Mouse (Mus musculus) kidney, postnatal 36 days (tissue): ENCODE measurements around the gene Tst.

ENCODE experiments used
- DNase-seq, 2 experiments: peaks; one replicate each; pipeline ENCODE4 v3.0.0; 2021 to 2022; ENCODE audit warnings: mixed read lengths in 2 of 2

The Tst gene

DNA sequence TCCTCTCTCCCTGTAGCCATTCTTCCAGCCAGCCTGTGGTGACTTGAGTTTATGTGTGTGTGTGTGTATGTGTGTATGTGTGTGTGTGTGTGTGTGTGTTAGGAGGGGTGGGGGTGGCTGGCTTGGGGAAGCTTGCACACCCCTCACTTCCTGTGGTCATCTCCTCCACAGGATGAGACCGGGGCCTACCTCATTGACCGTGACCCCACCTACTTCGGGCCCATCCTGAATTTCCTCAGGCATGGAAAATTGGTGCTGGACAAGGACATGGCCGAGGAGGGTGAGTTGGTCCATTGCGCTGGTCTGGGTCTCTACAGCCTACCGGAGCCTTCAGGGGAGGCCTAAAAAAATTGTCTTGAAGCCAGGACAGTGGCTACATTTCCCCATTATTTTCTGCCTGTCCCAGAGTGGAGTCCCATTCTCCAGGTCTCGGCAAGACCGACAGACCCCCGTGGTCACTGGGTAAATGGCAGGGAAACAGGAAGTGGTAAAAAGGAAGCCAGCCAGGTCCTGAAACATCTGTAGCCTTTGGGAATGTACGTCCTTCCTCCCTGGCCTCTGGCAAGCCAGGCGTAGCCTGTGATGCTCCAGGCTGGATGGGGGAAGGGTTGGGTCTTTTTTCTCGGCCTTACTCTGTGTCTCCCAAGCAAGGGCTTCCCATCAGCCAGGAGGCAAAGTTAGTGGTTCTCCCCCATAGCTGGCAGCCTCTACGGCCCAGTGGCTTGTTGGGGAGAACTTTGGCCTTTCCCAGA lies 24.3 kb upstream of the Tst start:
- peak; percentile 58 for DNase-seq

DNA sequence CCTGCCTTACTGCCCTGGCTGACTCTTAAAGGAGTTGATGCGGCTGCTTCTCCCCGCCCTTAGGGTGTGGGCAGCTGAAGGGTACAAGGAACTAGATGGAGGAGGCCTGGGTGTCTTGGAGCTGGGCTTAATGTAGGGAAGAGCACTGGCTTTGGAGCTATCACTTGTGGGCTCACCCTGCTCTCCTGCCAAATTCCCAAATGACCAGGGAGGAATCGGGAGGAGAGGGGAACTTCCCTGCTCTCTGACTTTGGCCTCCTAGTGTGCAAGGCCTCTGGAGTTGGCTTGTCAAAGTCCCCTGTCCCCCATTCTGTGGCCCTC lies 23.4 kb upstream of the Tst start:
- DNase-seq = no peak

DNA sequence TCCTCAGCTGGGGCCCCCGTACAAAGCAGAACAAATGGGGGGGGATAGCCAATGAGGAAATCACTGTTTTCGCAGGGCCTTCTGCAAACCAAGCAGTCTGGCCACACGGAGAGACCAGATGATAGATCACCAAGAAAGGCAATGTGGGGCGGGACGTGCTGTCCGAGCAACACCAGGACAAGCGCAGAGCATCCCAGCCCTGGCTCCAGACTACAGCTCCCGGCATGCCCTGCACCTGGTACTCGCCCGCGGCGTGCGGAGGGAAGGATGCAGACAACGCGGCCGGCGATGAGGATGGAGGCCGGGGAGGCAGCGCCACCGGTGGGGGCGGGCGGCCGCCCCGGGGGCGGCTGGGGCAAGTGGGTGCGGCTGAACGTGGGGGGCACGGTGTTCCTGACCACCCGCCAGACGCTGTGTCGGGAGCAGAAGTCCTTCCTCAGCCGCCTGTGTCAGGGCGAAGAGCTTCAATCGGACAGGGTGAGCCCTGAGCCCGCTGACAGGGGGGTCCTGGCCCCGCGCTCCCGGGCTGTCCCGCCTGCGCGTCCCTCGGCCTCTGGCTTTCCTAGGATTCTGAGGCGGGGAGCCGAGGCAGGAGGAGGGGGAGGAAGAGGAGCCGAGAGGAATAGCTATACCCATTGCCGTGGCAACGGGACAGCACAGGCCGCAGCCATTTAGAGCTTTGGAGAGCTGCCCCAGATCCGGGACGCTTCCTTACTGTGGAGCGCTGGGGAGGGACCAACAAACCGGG lies 22.9 kb upstream of the Tst start, which contains the start of gene Kctd17:
Kctd17 (plus strand) TSS at position 174 of the 748 bp plus-strand sequence.
- DNase-seq = peak; percentile 81 to 89

DNA sequence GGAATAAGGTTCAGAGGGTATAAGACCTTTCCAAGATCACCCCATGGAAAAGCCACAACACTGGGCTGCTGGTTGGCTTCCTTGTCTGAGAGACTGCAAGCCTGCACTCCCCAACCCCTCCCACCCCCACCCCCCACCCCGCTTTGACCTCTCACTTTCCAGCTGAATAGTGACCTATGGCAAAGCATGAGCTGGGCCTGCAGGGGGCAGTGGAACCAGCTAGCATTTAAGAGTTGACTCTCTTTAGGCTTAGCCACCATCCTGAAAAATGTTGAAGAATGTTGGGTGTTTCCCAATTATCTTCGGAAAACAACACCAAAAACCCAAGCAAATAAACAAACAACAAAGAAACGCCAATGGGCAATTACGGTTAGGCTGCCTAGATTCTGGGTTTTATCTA lies 19.5 kb upstream of the Tst start:
- no peak for DNase-seq

GRCm38 (mm10) chr15:78424507-78424906 lies 18.8 kb upstream of the Tst start:
- DNase-seq = peak; percentile 88 to 90

GRCm38 (mm10) chr15:78422046-78422956 lies 16.6 kb upstream of the Tst start:
- peak; percentile 78 to 93 for DNase-seq

- DNase-seq = no peak
Observed at GRCm38 (mm10) chr15:78420395-78420794, 14.7 kb upstream of the Tst start.

DNA sequence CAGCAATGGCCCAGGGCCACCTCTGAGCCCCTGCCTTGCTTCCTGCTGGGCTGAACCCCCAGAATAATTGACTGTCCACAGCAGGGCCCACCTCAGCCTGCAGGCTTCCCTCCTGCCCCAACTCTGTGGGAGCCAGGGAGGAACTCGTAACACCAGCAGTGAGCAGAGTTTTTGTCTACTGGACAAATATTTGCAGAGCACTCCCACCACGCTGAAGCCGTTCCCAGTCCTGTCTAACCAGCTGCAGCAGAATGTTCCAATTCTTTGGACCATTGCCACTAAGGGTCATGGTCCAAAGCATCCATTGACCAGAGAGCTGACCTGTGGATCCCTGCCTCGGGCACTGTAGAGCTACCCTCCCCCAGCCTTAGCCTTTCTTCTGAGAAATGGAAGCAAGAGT lies 11.2 kb upstream of the Tst start:
- DNase-seq = peak; percentile 83 to 94

DNA sequence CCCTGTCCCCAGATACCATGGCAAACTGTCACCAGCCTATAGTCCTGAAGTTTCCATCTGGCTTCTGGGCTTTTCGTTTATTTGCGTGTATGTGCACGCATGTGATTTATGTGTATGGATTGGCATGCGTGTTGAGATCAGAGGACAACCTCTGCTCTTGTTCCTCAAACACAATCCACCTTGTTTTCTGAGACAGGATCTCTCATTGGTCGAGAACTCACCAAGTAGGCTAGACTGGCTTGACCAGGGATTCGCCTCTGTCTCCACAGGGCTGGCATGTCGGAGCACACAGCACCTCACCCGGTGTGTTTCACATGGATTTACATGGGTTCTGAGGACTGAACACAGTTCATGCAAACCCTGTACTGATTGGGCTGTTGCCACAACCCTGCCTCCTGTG lies 8.4 kb upstream of the Tst start:
- no peak for DNase-seq

GRCm38 (mm10) chr15:78413719-78414117 lies 8.0 kb upstream of the Tst start:
- no peak for DNase-seq

- DNase-seq = no peak
Observed at GRCm38 (mm10) chr15:78413083-78413718, 7.5 kb upstream of the Tst start.

DNA sequence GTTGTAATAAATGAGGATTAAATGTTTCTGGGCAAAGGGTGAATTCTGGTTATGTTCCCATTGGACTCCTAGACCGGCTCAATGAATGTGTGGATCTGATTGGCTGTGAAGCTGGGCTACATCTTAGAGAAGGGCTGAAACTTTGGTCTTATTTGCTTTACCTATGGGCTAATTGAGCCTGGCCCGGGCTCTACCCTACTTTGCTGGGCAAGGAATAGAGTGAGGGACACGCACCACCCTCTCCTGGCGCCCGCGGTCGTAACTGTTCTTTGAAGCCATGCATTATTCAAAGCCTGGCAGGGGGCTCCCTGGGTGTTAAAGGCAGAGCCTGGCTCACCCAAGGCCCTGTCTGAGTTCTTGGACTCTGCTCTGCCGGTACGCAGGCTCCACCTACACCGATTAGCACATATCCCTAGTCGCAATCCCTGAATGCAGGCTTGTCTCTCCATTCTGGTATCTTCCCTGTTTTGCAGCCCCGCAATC lies 3.9 kb upstream of the Tst start:
- DNase-seq = peak; percentile 76 to 81

- DNase-seq = peak; percentile 93
Observed at GRCm38 (mm10) chr15:78406293-78406934, 707 bp upstream of the Tst start, which contains the start of gene Mpst. Gene Mpst, plus strand, starts transcription at chr15:78406416.

DNA sequence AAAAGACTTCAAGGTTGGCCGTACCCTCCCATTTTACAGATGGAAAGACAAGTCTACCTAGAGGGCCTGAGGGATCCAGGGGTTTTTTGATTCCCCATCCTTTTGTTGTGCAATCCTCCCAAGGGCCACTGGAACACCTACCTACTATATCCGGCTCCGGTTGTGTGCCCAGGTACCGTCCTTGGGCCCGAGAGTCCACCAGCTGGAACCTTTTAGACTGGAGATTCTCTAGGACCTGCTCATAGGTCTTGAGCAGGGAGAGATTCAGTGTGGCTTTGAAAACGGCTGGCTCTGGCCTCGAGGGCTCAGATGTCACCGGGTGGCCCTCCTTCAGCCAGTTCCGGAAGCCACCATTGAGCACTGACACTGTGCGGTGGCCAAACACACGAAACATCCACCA lies 609 bp downstream of the Tst start:
- DNase-seq = no peak

DNA sequence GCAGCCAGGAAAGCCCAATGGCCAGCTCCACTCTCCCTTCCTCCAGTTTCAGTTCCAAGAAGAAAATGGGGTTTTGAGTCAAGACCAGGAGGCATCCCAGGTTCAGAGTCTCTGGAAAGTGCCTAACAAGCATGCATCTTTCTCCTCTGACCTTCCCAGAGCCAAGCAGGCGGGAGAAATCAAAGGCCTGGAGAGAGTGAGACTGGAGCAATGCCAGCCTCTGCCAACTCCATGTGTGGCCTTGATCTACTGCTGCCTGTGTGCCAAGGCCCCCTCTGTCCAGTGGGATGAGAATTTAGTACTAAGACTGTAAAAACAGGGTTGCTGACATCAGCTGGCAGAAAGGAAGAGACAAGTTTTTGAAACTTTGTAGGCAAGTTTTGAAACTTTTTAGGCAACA lies 1.8 kb downstream of the Tst start:
- peak; percentile 88 for DNase-seq

DNA sequence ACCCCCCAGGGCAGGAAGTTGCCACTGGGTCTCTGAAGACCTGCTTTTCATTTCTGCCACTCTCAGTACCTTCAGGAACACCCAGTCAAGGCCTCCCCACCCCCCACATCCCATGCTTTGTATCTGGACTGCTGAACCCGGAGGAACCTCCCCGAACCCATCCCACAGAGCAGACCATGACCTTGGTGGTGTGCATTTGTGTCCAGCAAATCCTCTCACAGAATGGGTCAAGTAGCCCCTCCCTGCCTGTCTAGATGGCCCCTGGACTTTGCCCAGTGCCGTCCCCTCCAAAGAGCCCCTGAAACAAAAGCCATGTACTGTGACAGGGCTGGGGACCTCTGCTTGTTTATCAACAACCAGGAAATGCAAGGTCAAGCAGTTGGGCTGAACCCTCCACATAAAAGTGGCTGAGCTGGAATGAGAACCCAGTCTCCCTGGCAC lies 2.4 kb downstream of the Tst start:
- peak; percentile 91 for DNase-seq

DNA sequence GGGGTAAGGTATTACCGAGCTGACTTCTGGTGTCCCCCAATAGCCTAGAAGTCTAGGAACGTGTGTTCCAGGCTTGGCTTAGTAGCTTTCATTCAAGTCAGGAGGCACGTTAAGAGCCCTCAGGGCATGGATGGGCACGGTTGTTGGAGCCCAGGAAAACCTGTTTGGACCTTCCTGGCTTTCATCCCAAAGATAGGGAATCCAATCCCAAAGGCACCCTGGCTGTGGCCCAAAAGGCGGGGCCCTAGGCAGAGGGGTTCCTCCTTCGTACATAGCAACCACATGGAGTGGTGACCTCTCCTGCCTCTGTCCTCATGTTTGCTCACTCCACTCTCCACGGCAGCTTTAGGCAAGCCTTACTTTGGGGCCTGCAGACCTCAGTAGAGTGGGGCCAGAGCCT lies 3.3 kb downstream of the Tst start:
- DNase-seq = peak; percentile 64 to 81

DNA sequence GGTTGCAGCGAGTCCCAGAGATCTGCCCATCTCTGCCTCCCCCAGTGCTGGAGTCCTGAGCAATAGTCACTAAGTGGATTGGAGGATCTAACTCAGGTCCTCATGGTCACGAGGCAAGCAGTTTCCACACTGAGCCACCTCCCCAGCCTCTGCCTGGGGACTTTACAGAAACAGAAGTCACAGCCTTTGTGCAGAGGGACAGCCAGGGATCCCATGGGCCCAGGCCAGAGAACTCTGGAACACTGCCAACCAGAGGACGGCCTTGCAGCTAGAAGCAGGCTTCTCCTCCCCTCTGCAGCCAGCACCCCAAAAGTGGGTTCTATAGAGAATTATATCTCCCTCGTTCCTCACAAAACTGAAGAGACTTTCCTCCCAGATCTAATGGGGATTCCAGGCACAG lies 3.8 kb downstream of the Tst start:
- DNase-seq = peak; percentile 79 to 85

DNA sequence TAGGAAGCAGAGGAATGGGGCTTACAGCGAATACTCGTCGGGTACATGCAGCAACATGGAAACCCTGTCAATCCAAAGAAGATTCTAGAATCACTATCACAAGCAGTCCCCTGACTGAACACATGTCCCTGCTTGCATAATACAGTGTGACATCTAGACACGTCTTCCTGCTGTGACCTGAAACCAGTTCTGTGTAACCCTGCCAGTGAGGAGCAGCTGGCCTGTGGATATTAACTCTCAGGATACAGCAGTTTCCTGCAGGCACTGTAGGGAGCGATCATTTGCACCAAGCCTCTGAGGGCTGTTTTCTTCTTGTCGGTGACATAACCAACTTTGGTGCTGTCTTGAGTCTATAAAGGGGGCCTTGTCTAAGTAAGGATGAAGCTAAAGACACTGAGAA lies 4.4 kb downstream of the Tst start:
- DNase-seq = no peak

DNA sequence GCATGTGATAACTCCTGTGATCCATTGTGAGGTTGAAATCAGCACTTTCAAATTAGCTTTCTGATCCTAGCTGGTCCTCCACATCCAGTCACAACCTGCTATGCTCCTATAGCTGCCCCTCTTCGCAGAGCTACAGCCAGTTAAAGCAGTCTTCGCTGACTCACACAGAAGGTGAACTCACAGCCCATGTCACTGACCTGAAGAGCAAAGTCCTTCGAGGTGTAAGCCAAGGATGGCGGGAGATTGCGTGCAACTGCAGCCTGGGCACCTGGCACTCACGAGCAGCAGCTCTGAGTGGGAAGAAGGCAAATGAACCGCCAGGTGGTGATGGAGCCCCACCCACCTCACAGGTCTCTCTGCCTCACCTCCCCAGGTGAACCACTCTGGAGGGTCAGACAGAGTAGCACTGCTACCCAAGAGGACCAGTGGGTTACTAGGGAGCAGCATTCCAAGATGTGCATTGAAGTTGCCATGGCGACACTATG lies 10.2 kb downstream of the Tst start, which contains the start of gene Tex33:
Tex33 (minus strand) TSS at position 435 of the 485 bp plus-strand sequence.
- DNase-seq = peak; percentile 61 to 69

GRCm38 (mm10) chr15:78390855-78391254 lies 14.9 kb downstream of the Tst start:
- DNase-seq = no peak

GRCm38 (mm10) chr15:78385564-78385963 lies 20.1 kb downstream of the Tst start:
- no peak for DNase-seq
